Mouse (Mus musculus): ENCODE data around the gene Grk2. TPM values are rescaled to one million over a fixed set of nuclear protein-coding genes. Genes with fewer than 3 reads are reported as not detected.
"Not testable (repeated sequence)": the region's sequence is repeated elsewhere in the genome, so short reads cannot be mapped to it uniquely, and the experiment has no call there.

Grk2 gene
- polyA plus RNA-seq, 1 experiment from 2014 or later: 12.5 TPM

GRCm38 (mm10) chr19:4257216-4257896 is 48.7 kb downstream of the Grk2 start:
- no peak overlapping the region for H3K27ac ChIP-seq (ENCODE audit: low read depth, low read length)
- peak; percentile 98 for DNase-seq (ENCODE audit: low spot score)
- peak overlapping the region; percentile 56 for H3K4me3 ChIP-seq (ENCODE audit: low read depth, low read length)
- WGBS: under 1% methylated on average over 41 of the region's 41 CpGs
- ATAC-seq (ENCODE audit: low FRiP score): peak; percentile 94
- peak overlapping the region; percentile 57 for H3K9ac ChIP-seq (ENCODE audit: low read depth, low read length)
- H3K36me3 ChIP-seq (ENCODE audit: control insufficient read depth, insufficient read depth, low read length): no peaks in the 10 kb centered on the region
- no peaks in the 10 kb centered on the region for H3K4me1 ChIP-seq (replicated peaks; ENCODE audit: control insufficient read depth, insufficient read depth, low read length)
- peak overlapping the region; percentile 71 for H3K4me2 ChIP-seq (replicated peaks; ENCODE audit: low read depth, low read length)
- 0 out of 2 replicates have a peak, but pooled peaks cover 2% of the 10 kb centered on the region for H3K27me3 ChIP-seq (ENCODE audit: control insufficient read depth, insufficient read depth, low read length)
- H3K9me3 ChIP-seq (ENCODE audit: control insufficient read depth, low read length): no peaks in the 10 kb centered on the region

GRCm38 (mm10) chr19:4255583-4256162 is 50.3 kb downstream of the Grk2 start:
- no peaks in the 10 kb centered on the region for H3K36me3 ChIP-seq (ENCODE audit: control insufficient read depth, insufficient read depth, low read length)
- 0 out of 2 replicates have a peak, but pooled peaks cover 2% of the 10 kb centered on the region for H3K27me3 ChIP-seq (ENCODE audit: control insufficient read depth, insufficient read depth, low read length)
- WGBS: 70% methylated on average over 11 of the region's 11 CpGs
- H3K27ac ChIP-seq (ENCODE audit: low read depth, low read length): no peak overlapping the region
- H3K9me3 ChIP-seq (ENCODE audit: control insufficient read depth, low read length): no peaks in the 10 kb centered on the region
- H3K9ac ChIP-seq (ENCODE audit: low read depth, low read length): no peak overlapping the region
- H3K4me3 ChIP-seq (ENCODE audit: low read depth, low read length): no peak overlapping the region
- H3K4me1 ChIP-seq (replicated peaks; ENCODE audit: control insufficient read depth, insufficient read depth, low read length): no peaks in the 10 kb centered on the region
- H3K4me2 ChIP-seq (replicated peaks; ENCODE audit: low read depth, low read length): no peak overlapping the region
- DNase-seq (ENCODE audit: low spot score) (no peak), ATAC-seq (ENCODE audit: low FRiP score) (no peak)

GRCm38 (mm10) chr19:4254230-4254629 is 51.8 kb downstream of the Grk2 start:
- H3K9me3 ChIP-seq (ENCODE audit: control insufficient read depth, low read length): no peaks in the 10 kb centered on the region
- no peak overlapping the region for H3K27ac ChIP-seq (ENCODE audit: low read depth, low read length)
- no peak overlapping the region for H3K4me2 ChIP-seq (replicated peaks; ENCODE audit: low read depth, low read length)
- 88% methylated on average over 7 of the region's 7 CpGs for WGBS
- DNase-seq (ENCODE audit: low spot score): no peak
- no peak overlapping the region for H3K9ac ChIP-seq (ENCODE audit: low read depth, low read length)
- no peaks in the 10 kb centered on the region for H3K4me1 ChIP-seq (replicated peaks; ENCODE audit: control insufficient read depth, insufficient read depth, low read length)
- no peaks in the 10 kb centered on the region for H3K36me3 ChIP-seq (ENCODE audit: control insufficient read depth, insufficient read depth, low read length)
- no peak overlapping the region for H3K4me3 ChIP-seq (ENCODE audit: low read depth, low read length)
- no peak for ATAC-seq (ENCODE audit: low FRiP score)
- H3K27me3 ChIP-seq (ENCODE audit: control insufficient read depth, insufficient read depth, low read length): 0 out of 2 replicates have a peak, but pooled peaks cover 2% of the 10 kb centered on the region

- ATAC-seq (ENCODE audit: low FRiP score); H3K4me1 ChIP-seq (replicated peaks; ENCODE audit: control insufficient read depth, insufficient read depth, low read length); H3K4me3 ChIP-seq (ENCODE audit: low read depth, low read length); H3K36me3 ChIP-seq (ENCODE audit: control insufficient read depth, insufficient read depth, low read length); DNase-seq (ENCODE audit: low spot score); H3K9me3 ChIP-seq (ENCODE audit: control insufficient read depth, low read length); H3K9ac ChIP-seq (ENCODE audit: low read depth, low read length); H3K27ac ChIP-seq (ENCODE audit: low read depth, low read length); H3K4me2 ChIP-seq (replicated peaks; ENCODE audit: low read depth, low read length); H3K27me3 ChIP-seq (ENCODE audit: control insufficient read depth, insufficient read depth, low read length): not testable (repeated sequence)
- WGBS: 61% methylated on average over 1 of the region's 1 CpGs
These were observed 57.3 kb downstream of the Grk2 start for GRCm38 (mm10) chr19:4248683-4249082.

- H3K4me1 ChIP-seq (replicated peaks; ENCODE audit: control insufficient read depth, insufficient read depth, low read length): no peaks in the 10 kb centered on the region
- WGBS: 50% methylated on average over 1 of the region's 1 CpGs
- no peaks in the 10 kb centered on the region for H3K9me3 ChIP-seq (ENCODE audit: control insufficient read depth, low read length)
- no peaks in the 10 kb centered on the region for H3K27me3 ChIP-seq (ENCODE audit: control insufficient read depth, insufficient read depth, low read length)
- H3K36me3 ChIP-seq (ENCODE audit: control insufficient read depth, insufficient read depth, low read length): no peaks in the 10 kb centered on the region
- no peak for DNase-seq (ENCODE audit: low spot score)
- H3K9ac ChIP-seq (ENCODE audit: low read depth, low read length): no peak overlapping the region
- H3K27ac ChIP-seq (ENCODE audit: low read depth, low read length): no peak overlapping the region
- no peak for ATAC-seq (ENCODE audit: low FRiP score)
- no peak overlapping the region for H3K4me2 ChIP-seq (replicated peaks; ENCODE audit: low read depth, low read length)
- H3K4me3 ChIP-seq (ENCODE audit: low read depth, low read length): no peak overlapping the region
These were observed 59.0 kb downstream of the Grk2 start for GRCm38 (mm10) chr19:4247010-4247409.

- no peak for ATAC-seq (ENCODE audit: low FRiP score)
- DNase-seq (ENCODE audit: low spot score): no peak
- H3K27me3 ChIP-seq (ENCODE audit: control insufficient read depth, insufficient read depth, low read length): no peaks in the 10 kb centered on the region
- no peaks in the 10 kb centered on the region for H3K36me3 ChIP-seq (ENCODE audit: control insufficient read depth, insufficient read depth, low read length)
- H3K9me3 ChIP-seq (ENCODE audit: control insufficient read depth, low read length): no peaks in the 10 kb centered on the region
- 81% methylated on average over 6 of the region's 6 CpGs for WGBS
- no peak overlapping the region for H3K4me2 ChIP-seq (replicated peaks; ENCODE audit: low read depth, low read length)
- no peak overlapping the region for H3K27ac ChIP-seq (ENCODE audit: low read depth, low read length)
- H3K4me1 ChIP-seq (replicated peaks; ENCODE audit: control insufficient read depth, insufficient read depth, low read length): no peaks in the 10 kb centered on the region
- no peak overlapping the region for H3K4me3 ChIP-seq (ENCODE audit: low read depth, low read length)
- no peak overlapping the region for H3K9ac ChIP-seq (ENCODE audit: low read depth, low read length)
These were observed 61.2 kb downstream of the Grk2 start for GRCm38 (mm10) chr19:4244775-4245174.

- Histone ChIP-seq H3K4me3 (ENCODE audit: low read depth, low read length) (no peak overlapping the region), H3K36me3 (ENCODE audit: control insufficient read depth, insufficient read depth, low read length) (no peaks in the 10 kb centered on the region), H3K9me3 (ENCODE audit: control insufficient read depth, low read length) (no peaks in the 10 kb centered on the region), H3K27me3 (ENCODE audit: control insufficient read depth, insufficient read depth, low read length) (no peaks in the 10 kb centered on the region), H3K9ac (ENCODE audit: low read depth, low read length) (no peak overlapping the region), H3K27ac (ENCODE audit: low read depth, low read length) (no peak overlapping the region), H3K4me2 (replicated peaks; ENCODE audit: low read depth, low read length) (no peak overlapping the region), H3K4me1 (replicated peaks; ENCODE audit: control insufficient read depth, insufficient read depth, low read length) (no peaks in the 10 kb centered on the region)
- DNase-seq (ENCODE audit: low spot score): no peak
- 58% methylated on average over 3 of the region's 3 CpGs for WGBS
- no peak for ATAC-seq (ENCODE audit: low FRiP score)
These were observed 63.6 kb downstream of the Grk2 start for GRCm38 (mm10) chr19:4242416-4242815.

- 72% methylated on average over 8 of the region's 8 CpGs for whole genome bisulfite sequencing
These were observed 65.8 kb downstream of the Grk2 start for GRCm38 (mm10) chr19:4240247-4240668.

More at GRCm38 (mm10) chr19:4240247-4240668, 65.8 kb downstream of the Grk2 start:
- Histone ChIP-seq H3K9ac (ENCODE audit: low read depth, low read length) (no peak overlapping the region), H3K4me3 (ENCODE audit: low read depth, low read length) (no peak overlapping the region), H3K27me3 (ENCODE audit: control insufficient read depth, insufficient read depth, low read length) (no peaks in the 10 kb centered on the region), H3K27ac (ENCODE audit: low read depth, low read length) (no peak overlapping the region), H3K4me2 (replicated peaks; ENCODE audit: low read depth, low read length) (no peak overlapping the region), H3K36me3 (ENCODE audit: control insufficient read depth, insufficient read depth, low read length) (no peaks in the 10 kb centered on the region), H3K4me1 (replicated peaks; ENCODE audit: control insufficient read depth, insufficient read depth, low read length) (no peaks in the 10 kb centered on the region), H3K9me3 (ENCODE audit: control insufficient read depth, low read length) (no peaks in the 10 kb centered on the region)
- DNase-seq (ENCODE audit: low spot score): no peak
- no peak for ATAC-seq (ENCODE audit: low FRiP score)
